9 mouse cellular contexts compared by ENCODE assay signal in genomic region chr11:45454933-45455332, GRCm38 (mm10).
DNase-seq lines count a peak whose midpoint lies in the region; ATAC-seq and TF ChIP-seq lines count a peak whose summit lies in the region.
"Had no signal": no experiment of that assay in that cellular context is flagged by ENCODE, and none has a peak within 500 bp of the region (broad histone marks: within the 10 kb centered on the region; RNA-seq: fewer than 3 reads in every experiment).

No protein-coding gene starts in this region.

- H3K27me3 ChIP-seq in forebrain, embryonic 14.5 days (replicated peaks; ENCODE audit: control insufficient read depth, insufficient read depth, low read length) = no peaks in the 10 kb centered on the region
- H3K27me3 ChIP-seq in limb, embryonic 10.5 days (ENCODE audit: low read depth, poor library complexity, severe bottlenecking) = no peaks in the 10 kb centered on the region

- peak; percentile 73 for ATAC-seq in forebrain, embryonic 14.5 days

- no peak overlapping the region for H3K4me2 ChIP-seq in forebrain, embryonic 14.5 days (ENCODE audit: low read length)
- H3K4me2 ChIP-seq: embryonic facial prominence, embryonic 12.5 days had no signal

- no peak overlapping the region for H3K27ac ChIP-seq in gastrocnemius, adult 2 months
- H3K27ac ChIP-seq in forebrain, embryonic 14.5 days (ENCODE audit: low read depth, low read length) = peak overlapping the region; percentile 35; the same call in 1 of the 2 replicates
- no peak overlapping the region for H3K27ac ChIP-seq in limb, embryonic 10.5 days
- H3K27ac ChIP-seq: embryonic facial prominence, embryonic 12.5 days had no signal

- no peaks in the 10 kb centered on the region for H3K9me3 ChIP-seq in forebrain, embryonic 14.5 days (replicated peaks; ENCODE audit: control insufficient read depth, low read length)
- H3K9me3 ChIP-seq in limb, embryonic 10.5 days (replicated peaks) = no peaks in the 10 kb centered on the region
- H3K9me3 ChIP-seq: embryonic facial prominence, embryonic 12.5 days had no signal

- DNase-seq in gastrocnemius, adult 2 months = peak; percentile 19
- DNase-seq in gastrocnemius, adult 18-20 months (ENCODE audit: low spot score) = no peak
- peak; percentile 34 to 58 for DNase-seq in right cerebral cortex, postnatal 10 days (ENCODE audit: low spot score in 2 of 2)
- no peak for DNase-seq in right cerebral cortex, postnatal 25 days
- peak; percentile 65 for DNase-seq in forebrain, embryonic 14.5 days (ENCODE audit: low spot score)
- DNase-seq in limb, embryonic 10.5 days (ENCODE audit: low spot score) = no peak
- no peak for DNase-seq in thymus, postnatal 4 days
- no peak for DNase-seq in lung, postnatal 25 days (ENCODE audit: low spot score)

- intact Hi-C loops in gastrocnemius, adult 2 months (cut with DNase I) = no loop called here

- no peak for TF ChIP-seq CTCF in gastrocnemius, adult 2 months (IDR thresholded peaks at IDR 0.05)

- H3K36me3 ChIP-seq in forebrain, embryonic 14.5 days (ENCODE audit: control insufficient read depth, insufficient read depth, low read length) = no peaks in the 10 kb centered on the region
- no peaks in the 10 kb centered on the region for H3K36me3 ChIP-seq in limb, embryonic 10.5 days
- H3K36me3 ChIP-seq: embryonic facial prominence, embryonic 12.5 days had no signal

- WGBS in forebrain, embryonic 14.5 days = 40% methylated on average over 3 of the region's 3 CpGs
- 85% methylated on average over 3 of the region's 3 CpGs for WGBS in limb, embryonic 10.5 days

- H3K4me1 ChIP-seq in forebrain, embryonic 14.5 days (ENCODE audit: control insufficient read depth, insufficient read depth, low read length) = peaks cover 3% of the 10 kb centered on the region; the same call in 1 of the 2 replicates
- peaks cover 43% of the 10 kb centered on the region for H3K4me1 ChIP-seq in limb, embryonic 10.5 days

- H3K9ac ChIP-seq in forebrain, embryonic 14.5 days (ENCODE audit: low read length) = no peak overlapping the region
- H3K9ac ChIP-seq: embryonic facial prominence, embryonic 12.5 days had no signal

- H3K4me3 ChIP-seq in gastrocnemius, adult 2 months = no peak overlapping the region
- H3K4me3 ChIP-seq in forebrain, embryonic 14.5 days (ENCODE audit: low read depth, low read length) = no peak overlapping the region
- no peak overlapping the region for H3K4me3 ChIP-seq in limb, embryonic 10.5 days
- H3K4me3 ChIP-seq: embryonic facial prominence, embryonic 12.5 days had no signal

Comparison
In these comparisons a context has a peak if more than half of its experiments do, and no peak if none do; other contexts are left out.
1. DNase-seq: peak in gastrocnemius, adult 2 months (single experiment), right cerebral cortex, postnatal 10 days (2 of 2) and forebrain, embryonic 14.5 days (single experiment); none in gastrocnemius, adult 18-20 months (single experiment), right cerebral cortex, postnatal 25 days (single experiment), limb, embryonic 10.5 days (single experiment), thymus, postnatal 4 days (single experiment) and lung, postnatal 25 days (single experiment).